Mouse (Mus musculus) 3T3-L1 (cell line): ENCODE results near the gene Tmc2.

ENCODE experiments used
- DNase-seq: peaks from one replicate; pipeline ENCODE4 v3.0.0-alpha.2; 2015; ENCODE audit warnings: low read depth, low spot score

The Tmc2 gene

GRCm38 (mm10) chr2:130295331-130296133 is 100.5 kb downstream of the Tmc2 start:
- no peak for DNase-seq

DNA sequence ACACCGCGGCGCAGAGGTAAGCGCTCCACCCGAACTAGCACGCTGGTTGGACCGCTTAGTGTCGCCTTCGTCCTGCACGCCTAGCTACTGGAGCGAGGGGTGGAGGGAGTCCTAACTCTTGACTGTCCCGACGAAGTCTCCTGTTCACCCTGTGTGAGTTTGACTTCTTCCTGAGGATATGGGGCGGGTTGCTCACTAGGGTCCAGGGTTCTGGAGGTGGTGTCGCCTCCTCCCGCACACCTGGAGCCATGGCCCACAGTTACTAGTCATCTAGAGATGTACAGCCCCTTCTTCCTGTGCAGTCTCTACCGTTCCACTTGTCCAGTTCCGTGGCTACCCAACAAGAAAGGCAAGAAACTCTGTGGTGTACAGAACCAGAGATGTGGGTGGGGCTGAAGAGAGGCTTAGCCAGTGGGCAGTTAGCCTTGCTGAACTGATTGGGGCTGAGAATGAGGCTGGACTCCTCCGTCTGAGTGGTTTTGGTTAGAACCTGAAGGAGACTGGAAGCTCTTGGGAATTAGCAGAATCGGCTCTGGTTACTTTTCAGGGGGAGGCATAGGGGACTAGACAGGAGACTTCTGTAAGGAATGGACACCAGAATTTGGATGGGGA is 101.2 kb downstream of the Tmc2 start:
- no peak for DNase-seq

GRCm38 (mm10) chr2:130297580-130297979 is 102.6 kb downstream of the Tmc2 start:
- DNase-seq: no peak

- DNase-seq: no peak
Observed at GRCm38 (mm10) chr2:130303014-130303413, 108.0 kb downstream of the Tmc2 start.
